Mouse (Mus musculus) lung, embryonic 16.5 days (tissue): ENCODE measurements around the gene Hist1h3c. TPM values are rescaled to one million over a fixed set of nuclear protein-coding genes. Genes with fewer than 3 reads are reported as not detected.

ENCODE experiments used
- microRNA-seq: library from miRNA; unstranded; fragments of <30 nt; microRNA quantifications from one replicate; pipeline ENCODE4, GENCODE M21; 2016
- polyA plus RNA-seq: library from polyadenylated mRNA; unstranded; fragments of >200 nt; fragmentation: Nextera tagmentation; extraction: Ambion mirVana; gene quantifications from 2 replicates; pipeline ENCODE4 v1.2.1, GENCODE M21; 2015

Gene Hist1h3c
- polyA plus RNA-seq, 1 experiment from 2014 or later = 9.7 TPM

Small RNA genes lying within 50 kb of the gene (microRNA-seq; reads per million reads assigned to microRNA genes)
- gene Gm44314 = not detected
- gene Gm44484 = not detected

Other genes starting within 250 kb of the Hist1h3c start
- gene Hist1h4h, start 214.6 kb downstream of the Hist1h3c start, polyA plus RNA-seq = 4.3 and 8.4 TPM in 2 replicates
- gene Hist1h2af, start 211.7 kb downstream of the Hist1h3c start, polyA plus RNA-seq = 7.1 and 8.0 TPM in 2 replicates
- gene Hist1h3g, start 210.2 kb downstream of the Hist1h3c start, polyA plus RNA-seq = 5.6 and 6.2 TPM in 2 replicates
- 1.3 and 2.0 TPM in 2 replicates for gene Hist1h2bh, start 202.2 kb downstream of the Hist1h3c start, polyA plus RNA-seq
- 0.49 and 0.93 TPM in 2 replicates for gene Hist1h3f, start 201.6 kb downstream of the Hist1h3c start, polyA plus RNA-seq
- gene Hist1h4f, start 194.0 kb downstream of the Hist1h3c start, polyA plus RNA-seq = 0.78 and 2.4 TPM in 2 replicates
- 0.58 and 0.79 TPM in 2 replicates for gene Hist1h1d, start 192.3 kb downstream of the Hist1h3c start, polyA plus RNA-seq
- 4.9 and 7.8 TPM in 2 replicates for gene Hist1h3e, start 183.2 kb downstream of the Hist1h3c start, polyA plus RNA-seq
- gene Hist1h2ae, start 174.4 kb downstream of the Hist1h3c start, polyA plus RNA-seq = 71.9 and 83.6 TPM in 2 replicates
- 13.6 and 15.8 TPM in 2 replicates for gene Hist1h2bg, start 174.2 kb downstream of the Hist1h3c start, polyA plus RNA-seq
- 4.8 and 6.8 TPM in 2 replicates for gene Hist1h2bf, start 171.4 kb downstream of the Hist1h3c start, polyA plus RNA-seq
- 2.9 and 3.4 TPM in 2 replicates for gene Hist1h2ad, start 171.2 kb downstream of the Hist1h3c start, polyA plus RNA-seq
- gene Hist1h3d, start 169.8 kb downstream of the Hist1h3c start, polyA plus RNA-seq = 7.4 and 9.5 TPM in 2 replicates
- 130 and 135 TPM in 2 replicates for gene Hist1h4d, start 164.0 kb downstream of the Hist1h3c start, polyA plus RNA-seq
- 3.3 and 3.4 TPM in 2 replicates for gene Hist1h2be, start 124.5 kb downstream of the Hist1h3c start, polyA plus RNA-seq
- 20.3 and 21.3 TPM in 2 replicates for gene Hist1h1e, start 123.0 kb downstream of the Hist1h3c start, polyA plus RNA-seq
- 2.2 and 2.3 TPM in 2 replicates for gene Hist1h2ac, start 61.7 kb downstream of the Hist1h3c start, polyA plus RNA-seq
- gene Hist1h2bc, start 61.4 kb downstream of the Hist1h3c start, polyA plus RNA-seq = 66.1 and 72.9 TPM in 2 replicates
- gene Hist1h1t, start 49.8 kb downstream of the Hist1h3c start, polyA plus RNA-seq = 0.16 and 0.48 TPM in 2 replicates
- 6.2 and 6.6 TPM in 2 replicates for gene Hist1h4c, start 47.1 kb downstream of the Hist1h3c start, polyA plus RNA-seq
- gene Hfe, start 34.7 kb downstream of the Hist1h3c start, polyA plus RNA-seq = 11.2 and 13.7 TPM in 2 replicates
- 36.9 and 37.8 TPM in 2 replicates for gene Hist1h1c, start 6.8 kb downstream of the Hist1h3c start, polyA plus RNA-seq
- gene Hist1h2bb, start 1.1 kb upstream of the Hist1h3c start, polyA plus RNA-seq = 4.0 and 4.9 TPM in 2 replicates
- gene Hist1h2ab, start 5.5 kb upstream of the Hist1h3c start, polyA plus RNA-seq = 33.4 and 44.6 TPM in 2 replicates
- 13.3 and 14.0 TPM in 2 replicates for gene Hist1h3b, start 6.7 kb upstream of the Hist1h3c start, polyA plus RNA-seq
- gene Hist1h4b, start 11.4 kb upstream of the Hist1h3c start, polyA plus RNA-seq = 5.1 and 6.6 TPM in 2 replicates
- 1.2 TPM in 1 of 2 replicates, not detected in the other for gene Hist1h4a, start 15.6 kb upstream of the Hist1h3c start, polyA plus RNA-seq
- gene Hist1h3a, start 16.8 kb upstream of the Hist1h3c start, polyA plus RNA-seq = 4.2 and 5.5 TPM in 2 replicates
- 2.1 and 4.3 TPM in 2 replicates for gene Hist1h1a, start 18.1 kb upstream of the Hist1h3c start, polyA plus RNA-seq
- not detected in 2 replicates for gene Trim38, start 24.3 kb upstream of the Hist1h3c start, polyA plus RNA-seq
- not detected in 2 replicates for gene Slc17a2, start 61.4 kb upstream of the Hist1h3c start, polyA plus RNA-seq
- not detected in 2 replicates for gene Slc17a3, start 93.8 kb upstream of the Hist1h3c start, polyA plus RNA-seq
- gene Slc17a1, start 122.1 kb upstream of the Hist1h3c start, polyA plus RNA-seq = not detected in 2 replicates
- not detected in 2 replicates for gene Slc17a4, start 169.4 kb upstream of the Hist1h3c start, polyA plus RNA-seq
- gene Hist1h2ba, start 188.6 kb upstream of the Hist1h3c start, polyA plus RNA-seq = not detected in 2 replicates
- not detected in 2 replicates for gene Hist1h2aa, start 188.9 kb upstream of the Hist1h3c start, polyA plus RNA-seq
- not detected in 2 replicates for gene Scgn, start 245.6 kb upstream of the Hist1h3c start, polyA plus RNA-seq